Mouse (Mus musculus): ENCODE results near the gene Cacna1c. TPM values are rescaled to one million over a fixed set of nuclear protein-coding genes. Genes with fewer than 3 reads are reported as not detected.
A peak's percentile ranks its signal among the peaks of the same experiment; 100 is the strongest.

The Cacna1c gene
- polyA plus RNA-seq, 1 experiment from 2014 or later: 3.6 TPM

- no peak overlapping the region for H3K9ac ChIP-seq
- H3K36me3 ChIP-seq (ENCODE audit: poor library complexity, severe bottlenecking): no peaks in the 10 kb centered on the region
- H3K27me3 ChIP-seq: no peaks in the 10 kb centered on the region
- peak; percentile 69 for ATAC-seq
- no peaks in the 10 kb centered on the region for H3K9me3 ChIP-seq (replicated peaks)
- 3% methylated on average over 2 of the region's 2 CpGs for WGBS
- peaks cover 40% of the 10 kb centered on the region for H3K4me1 ChIP-seq
- no peak overlapping the region for H3K4me2 ChIP-seq
- no peak overlapping the region for H3K4me3 ChIP-seq
- peak overlapping the region; percentile 68 for H3K27ac ChIP-seq
These were observed 350.4 kb downstream of the Cacna1c start for GRCm38 (mm10) chr6:118845829-118846228.

DNA sequence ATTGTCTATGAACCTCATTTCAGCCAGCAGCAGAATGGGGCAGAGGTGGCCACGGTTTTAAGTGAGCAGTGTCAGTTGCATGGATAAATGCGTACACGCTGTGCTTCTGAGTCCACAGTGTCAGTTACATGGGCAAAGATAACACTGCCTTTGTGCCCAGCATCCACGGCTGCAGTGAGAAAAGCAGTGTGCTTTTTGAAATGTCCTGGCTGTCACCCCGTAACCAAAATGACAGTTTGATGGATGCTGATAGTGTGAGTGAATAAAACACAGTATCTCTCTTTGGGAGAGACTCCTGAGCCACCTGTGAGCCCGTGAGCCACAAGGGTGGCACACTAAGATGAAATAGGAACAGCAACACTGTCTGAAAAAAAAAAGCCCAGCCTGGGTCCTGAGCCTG is 351.0 kb downstream of the Cacna1c start:
- no peak for ATAC-seq
- H3K9ac ChIP-seq: no peak overlapping the region
- H3K36me3 ChIP-seq (ENCODE audit: poor library complexity, severe bottlenecking): no peaks in the 10 kb centered on the region
- 68% methylated on average over 6 of the region's 6 CpGs for WGBS
- H3K4me2 ChIP-seq: no peak overlapping the region
- H3K4me1 ChIP-seq: peaks cover 40% of the 10 kb centered on the region
- H3K27ac ChIP-seq: peak overlapping the region; percentile 66
- no peaks in the 10 kb centered on the region for H3K27me3 ChIP-seq
- H3K4me3 ChIP-seq: no peak overlapping the region
- no peaks in the 10 kb centered on the region for H3K9me3 ChIP-seq (replicated peaks)

DNA sequence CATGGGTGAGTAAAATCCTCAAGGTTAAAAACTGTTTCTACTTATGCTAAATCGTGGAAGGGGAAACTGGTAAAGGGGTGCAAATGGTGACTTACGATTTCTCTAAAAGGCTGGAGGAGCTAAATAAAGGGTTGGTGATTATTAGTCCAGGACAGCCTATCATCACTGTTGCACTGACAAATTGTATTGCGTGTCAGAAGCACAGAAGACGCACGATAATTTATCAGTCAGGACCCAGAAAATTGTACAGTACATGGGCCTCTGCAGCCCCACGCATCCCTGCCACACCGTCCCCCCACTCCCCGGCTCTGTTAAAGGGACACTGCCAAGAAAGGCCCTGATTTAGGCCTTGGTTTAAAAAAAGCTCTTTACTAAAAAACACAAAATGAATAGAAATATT is 352.7 kb downstream of the Cacna1c start:
- Histone ChIP-seq H3K36me3 (ENCODE audit: poor library complexity, severe bottlenecking) (no peaks in the 10 kb centered on the region), H3K27me3 (no peaks in the 10 kb centered on the region), H3K9me3 (replicated peaks) (no peaks in the 10 kb centered on the region), H3K4me3 (no peak overlapping the region), H3K4me2 (no peak overlapping the region), H3K4me1 (peaks cover 40% of the 10 kb centered on the region), H3K27ac (peak overlapping the region; percentile 2; the same call in 1 of the 2 replicates), H3K9ac (no peak overlapping the region)
- 79% methylated on average over 8 of the region's 8 CpGs for WGBS
- ATAC-seq: no peak

DNA sequence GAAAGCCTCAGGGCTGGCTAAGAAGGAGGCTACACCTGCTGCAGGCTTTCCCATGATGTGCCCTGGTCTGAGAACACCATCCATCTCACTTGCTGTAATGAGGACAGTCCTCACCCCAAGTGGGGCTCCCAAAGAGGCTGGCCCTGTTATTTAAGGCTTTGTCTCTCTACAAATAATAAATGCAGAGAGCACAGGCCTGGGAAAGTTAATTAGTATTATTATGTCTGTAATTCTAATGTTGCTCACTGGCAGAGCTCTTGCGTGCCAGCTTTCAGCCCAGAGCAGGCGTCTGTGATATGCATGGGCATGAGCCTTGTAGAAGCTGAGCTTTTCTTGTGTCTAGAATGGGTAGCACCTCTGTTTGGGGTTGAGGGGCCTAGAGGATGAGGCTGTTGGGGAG is 354.3 kb downstream of the Cacna1c start:
- H3K27ac ChIP-seq: peak overlapping the region; percentile 63
- H3K4me1 ChIP-seq: peaks cover 38% of the 10 kb centered on the region
- H3K9ac ChIP-seq: no peak overlapping the region
- H3K36me3 ChIP-seq (ENCODE audit: poor library complexity, severe bottlenecking): no peaks in the 10 kb centered on the region
- H3K9me3 ChIP-seq (replicated peaks): no peaks in the 10 kb centered on the region
- no peaks in the 10 kb centered on the region for H3K27me3 ChIP-seq
- 63% methylated on average over 2 of the region's 2 CpGs for WGBS
- H3K4me2 ChIP-seq: no peak overlapping the region
- peak; percentile 39 for ATAC-seq
- no peak overlapping the region for H3K4me3 ChIP-seq

DNA sequence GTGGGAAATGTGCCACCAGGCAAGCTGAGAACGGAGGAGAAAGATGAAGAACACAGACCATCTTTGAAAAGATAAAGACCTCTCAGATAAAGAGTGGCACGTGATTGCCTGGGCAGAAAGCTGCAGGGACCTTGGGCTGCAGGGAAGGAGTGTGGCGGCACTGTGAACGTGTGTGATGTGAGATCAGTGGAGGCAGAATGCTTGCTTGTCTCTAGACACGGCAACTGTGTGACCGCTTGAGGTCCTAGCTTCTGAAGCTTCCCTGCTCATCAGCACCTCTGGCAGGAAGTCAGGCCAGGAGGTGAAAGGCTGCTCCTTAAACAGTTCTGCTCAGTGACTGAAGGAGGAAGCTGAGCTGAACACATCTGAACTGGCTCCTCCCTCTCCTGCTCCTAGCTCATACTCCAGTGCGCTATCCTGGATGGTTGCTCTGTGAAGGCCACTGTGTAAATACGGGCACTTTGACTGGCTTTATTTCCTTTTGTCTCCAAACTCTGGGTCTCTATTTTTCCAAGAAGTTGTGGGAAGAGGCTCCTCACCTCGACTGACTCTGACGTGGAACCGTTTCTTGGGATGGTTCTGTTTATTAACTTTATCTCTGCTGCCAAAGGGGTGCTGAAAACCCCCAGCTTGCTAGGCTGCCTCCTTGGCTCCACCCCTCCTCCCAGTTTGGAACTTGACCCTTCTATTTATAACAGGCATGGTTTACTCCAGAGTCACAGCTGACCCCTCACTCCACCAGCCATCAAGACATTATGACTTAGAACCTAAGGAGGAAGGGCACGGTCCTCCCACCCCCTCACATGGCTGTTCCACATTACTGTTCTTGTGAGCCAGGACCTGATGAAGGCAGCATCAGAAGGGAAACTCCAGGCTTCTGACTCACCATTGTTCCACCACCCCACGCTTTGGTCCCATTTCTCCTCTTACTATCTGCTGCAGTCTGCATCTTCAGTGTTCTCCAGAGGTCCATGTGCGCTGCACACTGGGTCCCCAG is 357.0 kb downstream of the Cacna1c start:
- WGBS: 78% methylated on average over 14 of the region's 14 CpGs
- H3K9ac ChIP-seq: no peak overlapping the region
- ATAC-seq: no peak
- peaks cover 21% of the 10 kb centered on the region for H3K4me1 ChIP-seq
- H3K27me3 ChIP-seq: no peaks in the 10 kb centered on the region
- no peak overlapping the region for H3K4me2 ChIP-seq
- no peaks in the 10 kb centered on the region for H3K36me3 ChIP-seq (ENCODE audit: poor library complexity, severe bottlenecking)
- H3K9me3 ChIP-seq (replicated peaks): no peaks in the 10 kb centered on the region
- no peak overlapping the region for H3K4me3 ChIP-seq
- no peak overlapping the region for H3K27ac ChIP-seq

GRCm38 (mm10) chr6:118836693-118837092 is 359.5 kb downstream of the Cacna1c start:
- Histone ChIP-seq H3K36me3 (ENCODE audit: poor library complexity, severe bottlenecking) (no peaks in the 10 kb centered on the region), H3K4me3 (no peak overlapping the region), H3K27ac (peak overlapping the region; percentile 8; the same call in 1 of the 2 replicates), H3K4me1 (peaks cover 16% of the 10 kb centered on the region), H3K9me3 (replicated peaks) (no peaks in the 10 kb centered on the region), H3K9ac (no peak overlapping the region), H3K4me2 (no peak overlapping the region), H3K27me3 (no peaks in the 10 kb centered on the region)
- WGBS: 14% methylated on average over 7 of the region's 7 CpGs
- ATAC-seq: no peak

GRCm38 (mm10) chr6:118834046-118834445 is 362.2 kb downstream of the Cacna1c start:
- peaks cover 14% of the 10 kb centered on the region for H3K4me1 ChIP-seq
- 60% methylated on average over 8 of the region's 8 CpGs for WGBS
- no peak for ATAC-seq
- H3K27me3 ChIP-seq: no peaks in the 10 kb centered on the region
- 0 out of 2 replicates have a peak, but pooled peaks cover 2% of the 10 kb centered on the region for H3K9me3 ChIP-seq (replicated peaks)
- no peak overlapping the region for H3K4me2 ChIP-seq
- no peak overlapping the region for H3K27ac ChIP-seq
- no peak overlapping the region for H3K9ac ChIP-seq
- H3K36me3 ChIP-seq (ENCODE audit: poor library complexity, severe bottlenecking): no peaks in the 10 kb centered on the region
- no peak overlapping the region for H3K4me3 ChIP-seq

DNA sequence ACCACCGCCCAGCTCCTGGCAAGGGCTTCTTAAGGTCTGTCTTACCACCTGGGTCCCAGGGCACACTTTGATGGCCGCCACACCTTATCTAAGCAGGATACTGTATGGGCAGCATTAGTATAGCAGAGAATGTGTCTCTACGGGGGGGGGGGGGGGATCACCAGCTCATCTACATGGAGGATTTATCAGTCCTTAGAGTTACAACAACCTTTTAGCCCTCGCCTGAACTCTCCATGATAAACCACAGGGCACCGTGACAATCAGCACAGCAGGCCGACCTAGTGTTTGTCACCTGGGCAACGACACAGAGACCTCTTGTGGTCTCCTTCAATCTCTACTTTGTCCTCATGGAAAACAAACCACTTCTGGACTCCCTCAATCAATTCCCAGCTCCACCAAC is 363.2 kb downstream of the Cacna1c start:
- ATAC-seq: no peak
- Histone ChIP-seq H3K36me3 (ENCODE audit: poor library complexity, severe bottlenecking) (no peaks in the 10 kb centered on the region), H3K4me2 (no peak overlapping the region), H3K27ac (no peak overlapping the region), H3K4me3 (no peak overlapping the region), H3K9ac (no peak overlapping the region), H3K27me3 (no peaks in the 10 kb centered on the region), H3K9me3 (replicated peaks) (0 out of 2 replicates have a peak, but pooled peaks cover 2% of the 10 kb centered on the region), H3K4me1 (peaks cover 16% of the 10 kb centered on the region)
- 87% methylated on average over 7 of the region's 7 CpGs for whole genome bisulfite sequencing

DNA sequence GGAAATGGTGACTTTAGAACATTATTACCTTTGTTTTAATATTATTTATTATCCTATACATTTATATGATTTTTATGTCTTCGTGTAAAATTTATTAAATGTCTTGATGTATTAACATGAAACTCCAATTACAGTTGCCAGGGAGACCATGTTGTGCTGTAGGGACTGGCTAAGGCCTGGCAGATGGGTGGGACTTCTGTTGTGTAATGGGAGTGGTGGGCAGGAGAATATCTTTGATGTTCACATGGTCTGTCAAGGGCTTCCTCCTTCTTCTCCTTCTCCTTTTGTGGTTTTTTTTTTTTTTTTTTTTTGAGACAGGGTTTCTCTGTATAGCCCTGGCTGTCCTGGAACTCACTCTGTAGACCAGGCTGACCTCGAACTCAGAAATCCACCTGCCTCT is 363.6 kb downstream of the Cacna1c start:
- Histone ChIP-seq H3K4me1 (peaks cover 21% of the 10 kb centered on the region), H3K36me3 (ENCODE audit: poor library complexity, severe bottlenecking) (no peaks in the 10 kb centered on the region), H3K27me3 (no peaks in the 10 kb centered on the region), H3K9me3 (replicated peaks) (0 out of 2 replicates have a peak, but pooled peaks cover 2% of the 10 kb centered on the region), H3K27ac (no peak overlapping the region), H3K4me2 (no peak overlapping the region), H3K9ac (no peak overlapping the region), H3K4me3 (no peak overlapping the region)
- no peak for ATAC-seq
- WGBS: 94% methylated on average over 2 of the region's 2 CpGs

- no peaks in the 10 kb centered on the region for H3K27me3 ChIP-seq
- no peak overlapping the region for H3K9ac ChIP-seq
- no peaks in the 10 kb centered on the region for H3K36me3 ChIP-seq (ENCODE audit: poor library complexity, severe bottlenecking)
- H3K4me2 ChIP-seq: no peak overlapping the region
- H3K27ac ChIP-seq: no peak overlapping the region
- no peak overlapping the region for H3K4me3 ChIP-seq
- no peak for ATAC-seq
- 86% methylated on average over 5 of the region's 5 CpGs for WGBS
- 0 out of 2 replicates have a peak, but pooled peaks cover 2% of the 10 kb centered on the region for H3K9me3 ChIP-seq (replicated peaks)
- peaks cover 23% of the 10 kb centered on the region for H3K4me1 ChIP-seq
These were observed 365.4 kb downstream of the Cacna1c start for GRCm38 (mm10) chr6:118830851-118831250.

DNA sequence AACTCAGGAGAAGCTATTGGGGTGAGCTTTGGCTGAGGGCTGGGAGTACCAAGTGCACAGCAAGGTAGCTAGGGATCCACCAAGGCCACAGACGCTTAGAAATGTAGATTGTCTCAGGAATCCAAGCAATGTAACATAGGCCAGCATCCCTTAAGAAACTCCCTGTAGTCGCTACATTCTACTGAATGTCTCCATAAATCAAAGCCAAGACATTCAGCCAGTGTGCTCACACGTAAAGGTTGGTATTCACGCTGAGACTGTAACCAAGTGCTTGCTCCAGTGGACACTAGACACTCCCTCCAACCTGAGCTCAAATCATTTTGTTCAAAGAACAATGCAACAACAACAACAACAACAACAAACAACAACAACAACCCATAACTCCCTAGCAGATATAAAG is 368.0 kb downstream of the Cacna1c start:
- ATAC-seq: no peak
- 0 out of 2 replicates have a peak, but pooled peaks cover 2% of the 10 kb centered on the region for H3K9me3 ChIP-seq (replicated peaks)
- peaks cover 16% of the 10 kb centered on the region for H3K4me1 ChIP-seq
- H3K27ac ChIP-seq: peak overlapping the region; percentile 78; the same call in 1 of the 2 replicates
- no peak overlapping the region for H3K4me3 ChIP-seq
- WGBS: 86% methylated on average over 4 of the region's 4 CpGs
- no peaks in the 10 kb centered on the region for H3K36me3 ChIP-seq (ENCODE audit: poor library complexity, severe bottlenecking)
- no peak overlapping the region for H3K4me2 ChIP-seq
- H3K9ac ChIP-seq: no peak overlapping the region
- no peaks in the 10 kb centered on the region for H3K27me3 ChIP-seq

- H3K4me3 ChIP-seq: no peak overlapping the region
- peak overlapping the region; percentile 78 for H3K27ac ChIP-seq
- H3K27me3 ChIP-seq: no peaks in the 10 kb centered on the region
- H3K36me3 ChIP-seq (ENCODE audit: poor library complexity, severe bottlenecking): no peaks in the 10 kb centered on the region
- no peak overlapping the region for H3K4me2 ChIP-seq
- H3K9me3 ChIP-seq (replicated peaks): 0 out of 2 replicates have a peak, but pooled peaks cover 2% of the 10 kb centered on the region
- H3K9ac ChIP-seq: no peak overlapping the region
- WGBS: 19% methylated on average over 8 of the region's 8 CpGs
- ATAC-seq: peak; percentile 66; the same call in 1 of the 2 replicates
- H3K4me1 ChIP-seq: peaks cover 16% of the 10 kb centered on the region
These were observed 368.7 kb downstream of the Cacna1c start for GRCm38 (mm10) chr6:118827560-118827959.

All from forebrain, embryonic 13.5 days (tissue).